In genomic region chr8:8489784-8490183, GRCm38 (mm10) we compare ENCODE assay signal across 10 mouse cellular contexts.
DNase-seq lines count a peak whose midpoint lies in the region; ATAC-seq lines count a peak whose summit lies in the region.
"Had no signal": no experiment of that assay in that cellular context is flagged by ENCODE, and none has a peak within 500 bp of the region (broad histone marks: within the 10 kb centered on the region; RNA-seq: fewer than 3 reads in every experiment).

No protein-coding gene starts in this region.

- H3K4me2 ChIP-seq in forebrain, embryonic 15.5 days (replicated peaks), result peak overlapping the region; percentile 34
- peak overlapping the region; percentile 45 for H3K4me2 ChIP-seq in midbrain, embryonic 13.5 days (replicated peaks)

- peak; percentile 15 for DNase-seq in cerebellum, adult 9-11 months
- no peak for DNase-seq in cerebellum, postnatal 4 days (ENCODE audit: low spot score in 2 of 2)
- peak; percentile 69 for DNase-seq in ZHBTc4 (ENCODE audit: low read depth, low spot score)
- DNase-seq in left cerebral cortex, postnatal 14 days (ENCODE audit: low spot score in 2 of 2), result no peak
- DNase-seq in lung, postnatal 36 days, result no peak
- no peak for DNase-seq in left cerebral cortex, postnatal 36 days (ENCODE audit: low spot score in 2 of 2)
- DNase-seq: kidney, postnatal 4 days had no signal

- no peaks in the 10 kb centered on the region for H3K27me3 ChIP-seq in forebrain, embryonic 15.5 days
- peaks cover 47% of the 10 kb centered on the region for H3K27me3 ChIP-seq in midbrain, embryonic 13.5 days

- no peak for ATAC-seq in forebrain, embryonic 15.5 days (replicated peaks)
- ATAC-seq in midbrain, embryonic 13.5 days, result peak; percentile 24; the same call in 1 of the 2 replicates
- ATAC-seq: inflammation-experienced regulatory T-cells, adult 6 months had no signal

- 4% methylated on average over 9 of the region's 9 CpGs for WGBS in forebrain, embryonic 15.5 days
- WGBS in midbrain, embryonic 13.5 days, result 2% methylated on average over 9 of the region's 9 CpGs

- no peaks in the 10 kb centered on the region for H3K36me3 ChIP-seq in forebrain, embryonic 15.5 days
- H3K36me3 ChIP-seq in midbrain, embryonic 13.5 days, result no peaks in the 10 kb centered on the region

- H3K9me3 ChIP-seq in forebrain, embryonic 15.5 days, result no peaks in the 10 kb centered on the region
- no peaks in the 10 kb centered on the region for H3K9me3 ChIP-seq in midbrain, embryonic 13.5 days

- H3K4me3 ChIP-seq in forebrain, embryonic 15.5 days, result no peak overlapping the region
- no peak overlapping the region for H3K4me3 ChIP-seq in midbrain, embryonic 13.5 days (replicated peaks)

- peak overlapping the region; percentile 11; the same call in 1 of the 2 replicates for H3K9ac ChIP-seq in forebrain, embryonic 15.5 days (replicated peaks)
- peak overlapping the region; percentile 39 for H3K9ac ChIP-seq in midbrain, embryonic 13.5 days (replicated peaks)

- H3K4me1 ChIP-seq in forebrain, embryonic 15.5 days, result peaks cover 43% of the 10 kb centered on the region
- peaks cover 39% of the 10 kb centered on the region for H3K4me1 ChIP-seq in midbrain, embryonic 13.5 days (replicated peaks)

- H3K27ac ChIP-seq in forebrain, embryonic 15.5 days (replicated peaks), result peak overlapping the region; percentile 74
- peak overlapping the region; percentile 68 for H3K27ac ChIP-seq in midbrain, embryonic 13.5 days

- intact Hi-C loops in left cerebral cortex, postnatal 14 days (cut with DNase I), result no loop called here
- intact Hi-C loops in left cerebral cortex, postnatal 36 days (cut with DNase I), result no loop called here

Comparison
In these comparisons a context has a peak if more than half of its experiments do, and no peak if none do; other contexts are left out.
1. DNase-seq: peak in cerebellum, adult 9-11 months (single experiment) and ZHBTc4 (single experiment); none in cerebellum, postnatal 4 days (0 of 2), left cerebral cortex, postnatal 14 days (0 of 2), lung, postnatal 36 days (single experiment) and left cerebral cortex, postnatal 36 days (0 of 2).